Mouse (Mus musculus) c-Kit-positive CD71-positive TER-119-negative erythroid progenitor cells, embryonic 14.5 days (primary cell): ENCODE data around the gene Becn1.

Experiments used
- DNase-seq: peaks from one replicate; pipeline ENCODE4 v3.0.0-alpha.2; 2013; ENCODE audit warnings: low read depth

The Becn1 gene

DNA sequence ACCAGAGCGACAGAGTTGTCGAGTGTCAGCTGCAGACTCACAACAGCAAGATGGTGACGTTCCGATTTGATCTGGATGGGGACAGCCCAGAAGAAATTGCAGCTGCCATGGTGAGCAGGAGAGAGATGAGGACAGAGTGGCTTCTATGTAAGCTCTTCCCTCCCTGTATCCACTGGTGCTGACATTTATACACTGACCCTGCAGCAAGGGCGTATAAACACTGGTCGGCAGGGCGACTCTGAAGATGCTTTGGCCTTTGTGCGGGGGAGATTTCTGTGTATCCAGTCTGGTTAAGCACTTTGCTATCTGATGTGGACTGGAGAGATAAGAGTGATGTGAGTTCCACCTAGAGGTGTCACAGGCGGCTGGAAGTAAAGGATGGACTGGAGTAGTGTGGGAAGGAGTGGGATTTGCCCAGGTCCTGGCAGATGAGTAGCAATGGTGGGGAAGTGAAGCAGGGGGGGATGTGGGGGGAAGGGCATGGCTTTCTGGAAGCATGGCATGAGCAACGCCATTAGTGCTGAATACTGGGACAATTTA is 32.4 kb downstream of the Becn1 start:
- DNase-seq = no peak

DNA sequence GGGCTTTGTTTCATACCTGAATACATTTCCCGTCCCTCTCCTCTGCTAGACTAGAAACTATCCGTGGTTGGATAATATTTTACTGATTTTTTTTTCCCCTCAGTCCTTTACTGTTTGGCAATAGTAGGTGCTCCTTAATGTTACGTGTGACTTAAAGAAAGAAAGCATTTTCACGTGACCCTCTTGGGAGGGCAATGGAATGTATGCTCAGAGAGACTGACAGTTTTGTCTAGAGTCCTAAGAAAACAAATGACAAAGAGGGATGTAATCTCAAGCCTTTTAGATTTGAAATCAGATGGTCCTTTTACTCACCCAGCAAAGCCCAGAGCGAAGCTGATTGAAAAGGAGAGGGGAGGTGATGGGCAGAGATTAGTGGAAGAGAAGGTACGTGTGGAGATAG is 36.2 kb downstream of the Becn1 start:
- DNase-seq = no peak

DNA sequence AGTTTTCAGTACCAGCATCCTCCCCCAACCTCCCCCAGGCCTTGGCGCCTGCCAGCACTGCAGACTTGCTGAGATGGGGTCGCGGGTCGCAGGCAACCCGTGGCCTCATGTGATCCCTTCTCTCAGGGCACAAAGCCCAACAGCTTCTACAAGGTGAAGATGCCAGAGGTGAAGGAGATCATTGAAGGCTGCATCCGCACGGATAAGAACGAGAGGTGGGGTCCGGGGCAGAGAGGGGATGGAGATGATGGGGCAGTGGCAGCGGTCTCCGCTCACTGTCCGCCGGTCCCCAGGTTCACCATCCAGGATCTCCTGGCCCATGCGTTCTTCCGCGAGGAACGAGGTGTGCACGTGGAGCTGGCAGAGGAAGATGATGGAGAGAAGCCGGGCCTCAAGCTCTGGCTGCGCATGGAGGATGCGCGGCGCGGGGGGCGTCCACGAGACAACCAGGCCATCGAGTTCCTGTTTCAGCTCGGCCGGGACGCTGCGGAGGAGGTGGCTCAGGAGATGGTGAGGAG is 37.1 kb downstream of the Becn1 start:
- no peak for DNase-seq

DNA sequence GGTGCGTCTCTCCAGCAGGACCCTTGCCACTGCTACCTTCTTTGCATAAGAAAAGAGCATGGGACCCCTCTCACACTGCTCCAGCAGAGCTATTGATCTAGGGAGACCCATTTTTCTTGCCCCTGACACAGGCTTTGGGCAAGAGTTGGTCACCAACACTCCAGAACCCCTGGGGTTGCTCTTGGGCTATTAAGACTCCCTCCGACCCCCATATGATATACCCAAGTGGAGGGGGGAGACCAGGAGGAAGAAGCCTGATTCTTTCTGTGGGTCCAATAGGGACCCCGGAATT is 38.2 kb downstream of the Becn1 start:
- no peak for DNase-seq

DNA sequence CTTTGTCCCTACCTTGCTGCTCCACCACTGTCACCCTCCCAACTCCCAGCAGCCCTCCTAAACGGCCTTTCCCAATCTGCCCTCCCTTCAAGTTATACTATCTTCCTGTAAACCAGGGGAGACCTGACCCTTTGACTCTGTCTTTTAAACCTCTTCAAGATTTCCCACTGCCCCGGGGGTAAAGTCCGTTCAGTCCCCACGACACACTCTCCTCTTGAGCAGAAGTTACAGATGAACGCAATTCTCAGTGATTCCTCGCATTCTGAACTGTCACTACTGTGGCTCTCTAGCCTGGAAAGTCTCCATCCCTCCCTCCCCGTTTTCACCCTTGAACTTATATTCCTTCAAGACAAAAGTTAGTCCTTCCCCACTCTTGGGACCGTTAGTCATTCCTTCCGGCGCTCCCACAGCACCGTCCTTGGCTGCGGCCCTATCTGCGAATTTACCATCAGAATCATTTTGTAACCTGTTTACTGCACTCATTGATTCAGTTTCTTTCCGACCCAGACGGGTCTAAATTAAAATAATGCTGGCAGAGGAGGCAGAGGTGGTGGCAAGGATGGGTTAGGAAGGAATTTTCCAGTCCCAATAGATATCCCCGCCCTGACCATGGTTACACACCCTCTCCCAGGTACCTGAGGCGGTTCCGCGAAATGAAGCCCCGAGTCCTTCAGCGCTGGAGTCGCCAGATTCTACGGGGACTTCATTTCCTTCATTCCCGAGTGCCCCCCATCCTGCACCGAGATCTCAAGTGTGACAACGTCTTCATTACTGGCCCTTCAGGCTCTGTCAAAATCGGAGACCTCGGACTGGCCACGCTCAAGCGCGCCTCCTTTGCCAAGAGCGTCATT is 38.7 kb downstream of the Becn1 start:
- DNase-seq = no peak

DNA sequence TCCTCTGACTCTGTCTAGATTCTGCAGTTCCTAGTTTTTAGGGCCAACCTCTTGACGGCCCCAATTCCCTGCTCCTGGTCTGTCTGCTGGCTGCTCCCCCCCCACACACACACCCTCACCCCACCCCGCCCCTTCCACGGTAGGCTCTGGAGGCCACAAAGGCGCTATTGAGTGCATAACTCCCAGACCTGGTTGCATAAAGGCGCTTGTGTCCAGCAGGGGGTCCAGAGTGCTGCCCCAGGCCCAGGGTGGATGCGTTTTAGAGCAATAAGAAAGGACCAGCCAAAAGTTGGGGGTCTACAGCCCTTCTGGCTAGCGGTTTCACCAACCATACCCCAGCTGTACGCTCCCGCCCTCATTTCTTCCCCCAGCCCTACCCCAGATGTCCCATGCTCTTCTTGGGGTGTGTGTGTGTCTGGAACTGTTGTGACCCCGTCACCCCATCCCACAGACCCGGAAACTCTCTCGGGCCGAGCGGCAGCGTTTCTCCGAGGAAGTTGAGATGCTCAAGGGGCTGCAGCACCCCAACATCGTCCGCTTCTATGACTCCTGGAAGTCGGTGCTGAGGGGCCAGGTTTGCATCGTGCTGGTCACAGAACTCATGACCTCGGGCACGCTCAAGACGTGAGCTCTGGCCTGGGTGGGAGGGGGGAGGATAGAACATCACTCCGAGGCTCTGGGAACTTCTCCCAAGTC is 39.7 kb downstream of the Becn1 start:
- no peak for DNase-seq

DNA sequence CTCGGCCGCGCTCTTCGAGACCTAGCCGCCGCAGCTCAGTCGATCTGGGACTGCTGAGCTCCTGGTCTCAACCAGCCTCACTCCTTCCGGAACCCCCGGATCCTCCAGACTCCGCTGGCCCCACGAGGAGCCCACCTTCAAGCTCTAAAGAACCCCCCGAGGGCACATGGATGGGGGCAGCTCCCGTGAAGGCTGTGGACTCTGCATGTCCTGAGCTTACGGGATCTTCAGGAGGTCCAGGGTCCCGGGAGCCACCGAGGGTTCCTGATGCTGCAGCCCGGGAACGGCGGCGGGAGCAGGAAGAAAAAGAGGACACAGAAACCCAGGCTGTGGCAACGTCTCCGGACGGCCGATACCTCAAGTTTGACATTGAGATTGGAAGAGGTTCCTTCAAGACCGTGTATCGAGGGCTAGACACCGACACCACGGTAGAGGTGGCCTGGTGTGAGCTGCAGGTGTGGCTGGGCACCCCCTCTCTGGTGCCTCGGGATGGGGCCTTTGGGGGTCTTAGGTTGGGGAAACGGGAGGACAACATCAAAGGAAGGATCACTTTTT is 41.2 kb downstream of the Becn1 start:
- no peak for DNase-seq

DNA sequence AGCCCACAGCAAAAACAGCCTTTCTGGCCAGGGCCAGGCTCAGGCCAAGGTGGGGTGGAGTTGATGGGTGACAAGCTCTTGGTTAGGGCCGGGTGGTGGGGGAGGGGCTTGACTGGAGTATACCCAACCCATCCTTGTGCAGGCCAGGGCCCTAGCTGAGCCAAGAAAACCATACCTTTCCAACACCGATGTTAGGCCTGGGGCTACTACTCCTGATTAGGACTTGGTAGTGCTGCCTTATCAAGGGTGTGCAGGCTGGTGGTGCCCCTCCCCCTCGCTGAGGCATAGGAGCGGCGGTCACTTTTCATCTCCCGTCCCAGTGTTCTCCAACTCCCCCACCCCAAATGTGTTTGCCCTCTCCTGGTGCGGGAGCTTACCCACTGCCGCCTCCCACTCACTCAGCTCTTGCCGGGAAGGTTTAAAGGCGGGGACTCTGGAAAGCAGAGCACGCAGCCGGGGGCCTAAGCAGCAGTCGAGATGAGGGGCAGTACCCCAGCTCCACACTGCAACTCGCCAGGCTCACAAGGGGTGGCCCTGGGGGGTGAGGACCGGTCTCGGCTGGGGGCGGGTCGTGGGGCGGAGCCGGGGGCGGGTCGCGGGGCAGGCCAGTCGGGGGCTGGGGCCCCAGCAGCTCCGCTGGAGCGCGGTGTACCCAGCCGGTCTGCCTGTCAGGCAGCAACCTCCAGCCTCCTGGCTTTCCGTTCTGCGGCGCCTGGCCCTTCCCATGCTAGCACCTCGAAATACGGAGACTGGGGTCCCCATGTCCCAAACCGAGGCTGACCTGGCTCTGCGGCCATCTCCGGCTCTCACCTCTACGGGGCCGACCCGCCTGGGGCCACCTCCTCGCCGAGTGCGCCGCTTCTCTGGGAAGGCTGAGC is 41.9 kb downstream of the Becn1 start, which contains the start of gene Wnk4:
Wnk4 (plus strand) TSS at position 620 of the 878 bp plus-strand sequence.
- DNase-seq = no peak

DNA sequence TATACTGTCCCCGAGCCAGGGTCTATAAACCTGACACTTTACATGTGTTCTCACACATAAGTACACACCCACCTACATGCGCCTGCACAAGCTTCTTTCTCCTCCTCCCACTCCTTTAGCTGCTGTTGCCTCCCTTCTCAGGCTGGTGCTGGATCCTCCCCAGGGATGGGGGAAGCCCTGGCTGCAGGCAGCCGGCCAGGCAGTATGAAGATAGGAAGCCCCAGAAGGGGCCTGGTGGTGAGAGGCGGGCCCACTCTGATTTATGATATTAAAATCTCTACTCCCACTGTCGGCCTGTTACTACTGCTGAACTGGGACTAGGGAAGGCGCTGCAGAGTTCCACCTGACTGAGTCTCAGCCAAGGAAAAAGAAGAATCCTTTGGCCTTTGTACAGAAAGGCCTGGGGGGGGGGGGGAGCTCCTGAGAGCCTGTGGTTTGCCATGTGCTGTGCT is 42.8 kb downstream of the Becn1 start:
- no peak for DNase-seq

DNA sequence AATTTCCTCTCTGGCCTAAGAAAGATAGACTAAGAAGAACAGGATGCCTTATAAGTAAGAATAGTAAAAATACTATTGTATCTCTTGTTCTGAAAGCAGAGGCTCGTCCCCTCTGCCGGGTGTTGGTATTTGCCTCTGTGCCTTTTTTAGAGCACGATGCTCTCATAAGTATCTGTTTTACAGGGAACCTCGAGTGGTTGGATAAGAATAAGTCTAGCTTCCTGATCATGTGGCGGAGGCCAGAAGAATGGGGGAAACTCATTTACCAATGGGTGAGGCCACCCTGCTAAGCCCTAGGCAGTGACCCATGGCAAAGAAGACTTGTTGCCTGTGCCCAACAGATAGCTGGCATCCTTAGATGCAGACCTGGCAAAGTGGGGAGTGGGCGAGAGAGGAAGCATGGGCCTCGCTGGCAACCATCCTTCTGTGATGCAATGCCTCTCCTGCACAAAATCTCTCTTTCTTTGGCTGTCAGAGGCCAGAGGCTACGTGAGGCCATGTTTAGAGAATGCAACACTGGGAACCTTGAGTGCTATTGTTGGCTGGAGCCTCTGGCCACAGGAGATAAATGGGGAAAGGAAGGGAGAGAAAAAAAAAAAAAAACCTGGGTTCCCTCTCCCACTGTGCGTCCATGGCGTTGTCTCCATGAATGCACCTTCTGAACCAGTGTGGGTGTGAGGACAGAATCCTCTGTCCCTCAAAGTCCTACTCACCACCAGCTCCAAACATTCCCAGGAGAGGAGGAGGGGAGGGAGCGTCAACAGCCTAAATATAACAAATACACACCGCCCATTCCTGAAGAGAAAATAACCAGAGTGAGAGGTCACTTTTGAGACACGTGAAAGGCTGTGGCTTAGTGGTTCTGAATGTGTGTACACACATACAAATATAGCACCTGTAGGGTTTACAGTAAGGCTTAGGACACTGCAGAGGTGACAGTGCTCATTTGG is 46.0 kb downstream of the Becn1 start:
- no peak for DNase-seq

DNA sequence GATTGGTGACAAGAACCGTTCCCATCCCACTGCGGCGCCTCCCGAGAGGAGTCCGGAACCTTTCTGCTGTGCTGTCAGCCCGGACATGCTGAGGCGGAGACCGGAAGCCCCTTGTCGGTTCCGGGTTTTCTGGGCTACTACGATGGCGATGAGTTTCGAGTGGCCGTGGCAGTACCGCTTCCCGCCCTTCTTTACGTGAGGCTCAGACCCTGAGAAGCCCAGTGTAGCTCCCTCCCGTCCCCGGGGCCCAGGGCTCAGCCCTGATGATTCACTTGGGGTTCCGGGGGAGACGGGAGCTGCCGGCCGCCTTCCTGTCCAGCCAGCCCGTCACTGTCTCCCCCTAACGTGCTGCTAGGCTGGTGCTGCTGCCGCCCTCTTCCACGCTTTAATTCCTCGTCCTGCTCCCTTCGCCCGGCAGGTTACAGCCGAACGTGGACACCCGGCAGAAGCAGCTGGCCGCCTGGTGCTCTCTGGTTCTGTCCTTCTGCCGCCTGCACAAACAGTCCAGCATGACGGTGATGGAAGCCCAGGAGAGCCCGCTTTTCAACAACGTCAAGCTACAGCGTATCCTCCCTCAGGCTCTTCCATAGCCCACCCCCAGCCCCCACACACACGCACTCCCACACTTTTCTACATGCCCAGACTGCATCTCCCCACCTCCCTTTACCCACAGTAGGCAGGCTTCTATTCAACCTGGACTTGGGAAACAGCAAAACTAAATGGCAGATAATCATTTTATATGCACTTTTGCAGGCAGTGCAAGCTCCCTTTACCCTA is 48.3 kb downstream of the Becn1 start, which contains the start of gene Vps25:
Vps25 (plus strand) TSS at position 95 of the 777 bp plus-strand sequence.
- DNase-seq = no peak

DNA sequence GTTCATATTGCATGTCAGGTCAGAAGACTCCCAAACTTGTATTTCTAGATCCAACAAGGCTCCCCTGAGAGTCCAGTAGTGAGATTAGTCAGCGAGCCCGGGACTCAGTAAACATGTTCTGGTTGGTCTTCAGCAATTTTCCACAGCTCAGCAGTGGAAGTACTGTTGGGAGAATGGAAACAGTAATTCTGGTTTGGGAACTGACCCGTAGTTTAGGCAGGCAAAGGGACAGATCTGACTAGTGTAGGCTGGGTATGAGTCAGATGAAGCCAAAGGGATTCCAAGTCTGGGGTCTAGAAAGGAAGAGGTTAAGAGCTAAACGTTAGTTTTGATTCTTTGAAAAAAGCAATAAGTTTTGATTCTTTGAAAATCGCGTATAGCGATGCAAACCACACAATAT is 49.1 kb downstream of the Becn1 start:
- peak; percentile 41 for DNase-seq

DNA sequence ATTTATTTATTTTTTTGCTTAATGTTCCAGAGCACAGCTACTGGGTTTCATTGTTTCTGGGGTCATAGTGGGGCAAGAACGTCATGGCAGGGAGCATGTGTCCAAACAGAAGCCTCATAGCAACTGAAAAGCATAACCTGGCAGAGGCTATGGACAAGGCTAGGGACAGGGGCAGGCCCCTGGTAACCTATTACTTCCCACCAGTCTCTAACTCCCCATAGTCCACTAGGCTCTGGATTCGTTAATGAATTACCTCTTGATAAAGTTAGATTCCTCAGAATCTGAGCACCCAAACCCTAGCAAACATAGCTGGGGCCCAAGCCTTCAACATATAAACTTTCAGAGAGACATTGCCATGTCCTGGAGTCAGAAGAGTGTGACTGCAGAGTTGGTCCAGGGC is 51.1 kb downstream of the Becn1 start:
- no peak for DNase-seq

DNA sequence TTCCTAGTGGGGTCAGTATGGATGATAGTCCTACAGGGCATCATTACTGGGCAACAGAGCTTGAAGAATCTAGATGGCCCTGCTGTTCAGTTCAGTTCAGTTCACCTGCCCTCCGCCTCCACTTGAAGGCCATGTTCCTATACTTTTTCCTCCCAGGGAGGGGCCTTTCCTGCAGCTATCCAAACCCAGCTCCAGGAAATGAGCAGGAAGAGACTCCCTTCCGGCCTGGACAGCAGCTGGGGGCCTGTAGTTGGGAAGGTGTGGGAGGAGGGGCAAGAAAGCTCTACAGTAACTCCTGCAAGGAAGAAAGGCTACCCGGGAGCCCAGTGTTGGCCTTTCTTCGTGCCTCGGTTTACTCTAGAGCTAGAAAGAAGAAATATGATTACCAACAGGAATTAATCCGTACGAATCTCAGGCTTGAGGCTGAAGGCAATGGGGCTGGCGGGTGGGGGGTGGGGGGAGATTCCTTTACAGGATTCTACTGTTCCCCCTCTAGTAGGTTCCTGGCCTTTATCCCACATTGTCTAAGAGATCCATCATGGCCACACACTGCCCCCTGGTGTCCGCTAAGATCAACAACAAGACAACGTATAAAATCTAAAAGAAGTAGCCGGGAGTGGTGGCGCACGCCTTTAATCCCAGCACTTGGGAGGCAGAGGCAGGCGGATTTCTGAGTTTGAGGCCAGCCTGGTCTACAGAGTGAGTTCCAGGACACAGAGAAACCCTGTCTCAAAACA is 53.7 kb downstream of the Becn1 start:
- DNase-seq = no peak

DNA sequence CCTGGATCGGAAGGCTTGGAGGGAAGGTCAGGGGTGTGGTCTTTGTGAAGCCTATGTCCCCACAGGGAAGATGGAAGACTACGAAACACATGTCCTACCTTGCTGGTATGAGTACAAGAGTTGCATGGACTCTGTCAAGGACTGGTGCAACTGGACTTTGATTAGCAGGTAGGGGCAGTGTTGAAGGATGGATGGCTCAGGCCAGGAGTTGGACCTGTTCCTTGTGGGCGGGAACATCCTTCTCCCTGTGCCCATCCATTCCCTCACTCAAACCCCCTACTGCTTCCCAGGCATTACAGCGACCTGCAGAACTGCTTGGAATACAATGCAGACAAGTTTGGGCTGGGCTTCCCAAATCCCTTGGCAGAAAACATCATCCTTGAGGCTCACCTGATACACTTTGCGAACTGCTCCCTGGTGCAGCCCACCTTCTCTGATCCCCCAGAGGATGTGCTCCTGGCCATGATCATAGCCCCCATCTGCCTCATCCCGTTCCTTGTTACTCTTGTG is 54.5 kb downstream of the Becn1 start:
- DNase-seq = no peak

DNA sequence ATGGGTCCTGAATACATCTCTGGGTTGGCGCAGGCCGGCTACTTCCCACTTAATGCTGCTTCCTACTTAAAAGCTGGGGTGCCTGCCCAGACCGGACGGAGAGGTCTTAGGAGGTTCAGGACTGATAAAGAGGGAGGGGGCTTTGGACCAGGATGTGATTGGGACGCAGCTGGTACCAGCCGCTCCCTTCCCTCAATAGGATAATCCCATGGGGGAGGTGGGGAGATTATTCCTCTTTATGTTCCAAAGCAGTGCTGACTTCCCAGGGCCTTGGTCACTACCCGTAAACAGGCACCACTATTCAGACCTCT is 55.4 kb downstream of the Becn1 start:
- no peak for DNase-seq

DNA sequence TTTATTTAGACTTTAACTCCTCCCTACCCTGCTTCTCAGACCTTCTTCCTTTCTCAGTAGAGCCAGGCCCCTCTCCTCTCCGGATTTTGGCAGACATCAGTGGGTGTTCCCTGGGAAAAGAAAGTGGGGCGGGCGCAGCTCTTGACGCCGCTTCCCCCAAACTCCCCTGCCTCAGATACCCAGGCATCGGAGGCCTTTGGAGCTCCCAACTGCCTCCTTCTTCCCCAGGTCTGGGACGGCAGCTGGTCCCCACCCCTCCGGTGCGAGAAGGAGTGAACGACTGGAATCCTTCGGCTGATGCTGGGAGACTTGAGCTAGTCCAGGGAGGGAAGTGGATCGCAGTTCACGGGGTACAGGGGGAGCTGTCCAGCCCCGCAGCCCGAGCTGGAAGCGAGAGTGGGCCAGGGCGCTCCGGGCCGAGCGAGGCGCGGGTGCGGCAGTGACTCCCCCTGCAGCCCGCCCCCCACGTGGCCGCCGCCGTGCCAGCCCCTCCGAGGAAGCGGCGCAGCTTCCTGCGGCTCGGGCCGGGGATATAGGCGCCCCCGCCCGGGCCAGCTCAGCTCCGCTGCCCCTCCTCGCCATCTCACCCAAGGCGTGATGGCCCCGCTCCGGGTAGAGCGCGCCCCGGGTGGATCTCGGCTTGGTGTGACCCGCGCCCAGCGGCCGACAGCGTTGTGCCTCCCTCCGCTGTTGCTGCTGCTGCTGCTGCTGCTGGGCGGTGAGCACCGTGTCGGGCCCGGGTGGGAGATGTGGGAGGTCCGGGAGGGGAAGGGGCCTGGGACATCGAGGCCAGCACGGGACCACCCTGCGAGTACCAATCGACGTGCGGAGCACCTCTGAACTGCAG is 56.0 kb downstream of the Becn1 start, which contains the start of gene Ramp2:
Ramp2 (plus strand) TSS at position 174 of the 847 bp plus-strand sequence.
- no peak for DNase-seq

DNA sequence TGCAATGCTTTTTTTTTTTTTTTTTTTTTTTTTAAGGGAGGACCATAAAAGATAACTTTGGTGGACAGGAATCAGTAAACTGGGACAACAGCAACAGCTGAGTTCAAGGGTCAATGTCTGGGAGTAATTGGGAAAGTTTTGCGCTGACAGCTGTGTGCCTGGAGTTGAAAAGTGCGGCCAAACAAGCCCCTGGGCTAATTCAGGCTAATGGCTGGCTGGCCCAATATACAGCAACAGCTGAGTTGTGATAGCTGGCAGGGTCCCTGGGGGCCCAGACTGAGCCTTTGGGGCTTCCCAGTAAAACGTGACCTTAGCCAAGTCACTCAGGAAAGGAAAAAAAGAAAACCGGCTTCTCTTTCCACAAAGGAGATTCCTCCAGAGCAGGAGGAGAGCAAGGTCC is 57.0 kb downstream of the Becn1 start:
- no peak for DNase-seq
